ENCODE assay signal across 6 mouse cellular contexts in the genomic region with DNA sequence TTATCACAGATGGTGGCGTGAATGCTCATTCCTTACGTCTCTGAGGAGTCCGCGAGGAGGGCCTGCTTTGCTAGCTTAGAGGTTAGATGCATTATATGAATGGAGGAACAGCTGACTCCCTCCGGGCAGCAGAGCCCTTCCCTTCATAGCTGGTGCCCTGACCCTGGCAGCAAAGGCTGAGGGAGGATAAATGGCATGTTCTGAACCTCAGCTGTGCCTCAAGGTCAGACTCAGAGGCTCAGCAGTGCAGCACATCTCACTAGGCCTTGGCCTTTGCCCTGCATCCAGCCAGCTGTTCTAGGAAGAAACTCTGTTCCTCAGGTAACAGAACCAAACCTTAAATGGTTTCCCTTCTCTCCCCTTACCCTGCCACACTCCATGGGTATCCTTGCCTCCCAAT.
"Had no signal": no experiment of that assay in that cellular context is flagged by ENCODE, and none has a peak within 500 bp of the region (broad histone marks: within the 10 kb centered on the region; RNA-seq: fewer than 3 reads in every experiment).

No protein-coding gene starts in this region.

- DNase-seq: kidney, adult 18-20 months; lung, adult 2 months; lung, postnatal 36 days; right cerebral cortex, postnatal 4 days; spleen, adult 18-20 months; thymus, postnatal 4 days had no signal
